Mouse (Mus musculus) thymus, adult 2 months (tissue): ENCODE results near the gene Trio.

ENCODE experiments used
- CTCF ChIP-seq: fragments of 200-500 bp; IDR thresholded peaks from 2 replicates; pipeline ENCODE4 v1.5.1; 2012; ENCODE audit warnings: mild to moderate bottlenecking, control low read depth, low read length, moderate library complexity, borderline replicate concordance; ENCODE audit not compliant: control insufficient read depth, poor library complexity, insufficient read depth; ENCODE audit errors: extremely low read depth
- POLR2A ChIP-seq: fragments of 200-500 bp; IDR thresholded peaks from 2 replicates; pipeline ENCODE4 v1.6.1; 2012; ENCODE audit warnings: mild to moderate bottlenecking, low read length, control low read depth, moderate library complexity; ENCODE audit not compliant: control insufficient read depth, poor library complexity, insufficient read depth; ENCODE audit errors: extremely low read depth

DNA sequence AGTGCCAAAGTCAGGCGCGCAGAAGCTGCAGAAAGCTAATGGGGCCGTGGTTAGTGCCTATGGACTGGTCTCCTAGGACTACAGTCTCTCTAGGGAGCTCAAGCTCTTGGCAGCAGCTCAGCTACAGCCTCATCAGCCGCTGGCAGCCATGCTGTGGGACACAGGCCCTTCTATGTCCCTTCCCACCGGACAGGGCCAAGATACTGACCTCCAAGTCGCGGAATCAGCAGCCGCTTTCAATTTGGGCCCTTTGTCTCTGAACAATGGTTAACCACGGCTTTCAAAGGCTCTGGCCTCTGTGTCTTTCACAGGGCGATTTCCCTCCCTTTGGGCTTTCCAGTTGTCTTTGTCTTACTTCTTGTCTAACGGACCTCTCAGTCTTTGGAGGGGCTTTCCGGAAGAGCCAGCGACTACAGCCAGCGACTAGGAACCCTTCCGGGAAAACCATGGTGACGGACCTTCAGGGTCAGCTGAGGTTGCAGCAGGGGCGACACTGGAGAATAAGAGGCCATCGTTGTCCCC lies 25.5 kb upstream of the Trio start:
- no peak for TF ChIP-seq POLR2A
- no peak for TF ChIP-seq CTCF
